Mouse (Mus musculus) spleen, adult 2 months (tissue): ENCODE data around the gene Ehd4.

Experiments used
- CTCF ChIP-seq: fragments of 200-500 bp; IDR thresholded peaks from 2 replicates; pipeline ENCODE4 v1.5.1; 2011; ENCODE audit warnings: mild to moderate bottlenecking, inconsistent platforms; ENCODE audit not compliant: insufficient read depth, insufficient read length, insufficient replicate concordance; ENCODE audit errors: extremely low read depth
- POLR2A ChIP-seq: fragments of 200-500 bp; IDR thresholded peaks from 2 replicates; pipeline ENCODE4 v1.6.1; 2011; ENCODE audit warnings: low read depth, low read length, inconsistent platforms

DNA sequence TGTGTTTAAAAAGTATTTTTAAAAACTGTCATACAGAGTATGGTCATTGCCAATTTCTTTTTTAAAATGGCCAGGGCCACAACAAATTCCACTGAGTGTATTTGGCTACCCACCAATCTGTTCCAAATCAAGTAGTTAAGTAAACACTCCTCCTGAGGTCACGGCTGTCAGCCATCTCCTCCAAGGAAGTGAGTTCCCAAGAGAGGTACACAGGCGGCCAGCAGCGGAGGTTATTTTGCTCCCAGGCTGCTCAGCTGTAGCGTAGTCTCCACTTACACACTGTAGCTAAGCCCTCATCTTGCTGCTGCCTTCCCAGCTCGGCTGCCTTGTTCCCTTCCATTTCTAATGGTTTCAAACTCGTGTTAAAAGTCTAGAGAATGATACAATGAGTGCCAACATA is 51.5 kb downstream of the Ehd4 start:
- TF ChIP-seq CTCF (no peak), POLR2A (no peak)
